Mouse (Mus musculus) activated CD4-positive, CD25-positive, alpha-beta regulatory T cell, adult 4 months (primary cell): ENCODE results near the gene Cetn3. TPM values are rescaled to one million over a fixed set of nuclear protein-coding genes. Genes with fewer than 3 reads are reported as not detected.

Experiments used
- ATAC-seq: one replicate; pipeline ENCODE4 v1.8.0; 2017
- polyA plus RNA-seq, 2 experiments: library from polyadenylated mRNA; unstranded; fragments of 100-300 nt; shearing (Covaris generic); gene quantifications; one replicate each; pipeline ENCODE4 v1.2.1; 2017

Gene Cetn3
- polyA plus RNA-seq: 100 to 1,000 TPM; 164 to 180 TPM

GRCm38 (mm10) chr13:81782971-81783404 is at the start of gene Cetn3:
TSS of gene Cetn3 (plus strand) at chr13:81783077.
- peak; percentile 81 for ATAC-seq

- ATAC-seq: no peak
Measured at GRCm38 (mm10) chr13:81736606-81737005, 46.3 kb upstream of the Cetn3 start.

GRCm38 (mm10) chr13:81740898-81741297 is 42.0 kb upstream of the Cetn3 start:
- no peak for ATAC-seq

GRCm38 (mm10) chr13:81743391-81744091 is 39.3 kb upstream of the Cetn3 start:
- ATAC-seq: no peak

GRCm38 (mm10) chr13:81744092-81744396 is 38.8 kb upstream of the Cetn3 start:
- ATAC-seq: no peak

GRCm38 (mm10) chr13:81754878-81755277 is 28.0 kb upstream of the Cetn3 start:
- no peak for ATAC-seq

GRCm38 (mm10) chr13:81755324-81755723 is 27.6 kb upstream of the Cetn3 start:
- ATAC-seq: no peak

- no peak for ATAC-seq
Measured at GRCm38 (mm10) chr13:81757058-81757660, 25.7 kb upstream of the Cetn3 start.

GRCm38 (mm10) chr13:81760379-81760778 is 22.5 kb upstream of the Cetn3 start:
- peak; percentile 52 for ATAC-seq

GRCm38 (mm10) chr13:81761566-81762186 is 21.2 kb upstream of the Cetn3 start:
- peak; percentile 73 for ATAC-seq

GRCm38 (mm10) chr13:81764173-81764572 is 18.7 kb upstream of the Cetn3 start:
- ATAC-seq: no peak

- ATAC-seq: peak; percentile 77
Measured at GRCm38 (mm10) chr13:81767038-81767659, 15.7 kb upstream of the Cetn3 start.

- ATAC-seq: no peak
Measured at GRCm38 (mm10) chr13:81776217-81776616, 6.7 kb upstream of the Cetn3 start.

- no peak for ATAC-seq
Measured at GRCm38 (mm10) chr13:81782475-81782874, 402 bp upstream of the Cetn3 start.

- ATAC-seq: peak; percentile 85
Measured at GRCm38 (mm10) chr13:81783405-81784342, 797 bp downstream of the Cetn3 start.

- ATAC-seq: no peak
Measured at GRCm38 (mm10) chr13:81785766-81786480, 3.0 kb downstream of the Cetn3 start.

- ATAC-seq: no peak
Measured at GRCm38 (mm10) chr13:81790160-81790559, 7.3 kb downstream of the Cetn3 start.

- no peak for ATAC-seq
Measured at GRCm38 (mm10) chr13:81791861-81792260, 9.0 kb downstream of the Cetn3 start.

GRCm38 (mm10) chr13:81793850-81794249 is 11.0 kb downstream of the Cetn3 start:
- ATAC-seq: peak; percentile 91

GRCm38 (mm10) chr13:81801121-81801520 is 18.2 kb downstream of the Cetn3 start:
- peak; percentile 75 for ATAC-seq

GRCm38 (mm10) chr13:81803713-81804112 is 20.8 kb downstream of the Cetn3 start:
- ATAC-seq: no peak

- ATAC-seq: no peak
Measured at GRCm38 (mm10) chr13:81822750-81823149, 39.9 kb downstream of the Cetn3 start.
